Mouse (Mus musculus): Measurements from ENCODE around the gene Rnaseh2b. TPM values are rescaled to one million over a fixed set of nuclear protein-coding genes. Genes with fewer than 3 reads are reported as not detected.

Gene Rnaseh2b
- polyA plus RNA-seq, 1 experiment from 2014 or later, result 61.0 TPM

DNA sequence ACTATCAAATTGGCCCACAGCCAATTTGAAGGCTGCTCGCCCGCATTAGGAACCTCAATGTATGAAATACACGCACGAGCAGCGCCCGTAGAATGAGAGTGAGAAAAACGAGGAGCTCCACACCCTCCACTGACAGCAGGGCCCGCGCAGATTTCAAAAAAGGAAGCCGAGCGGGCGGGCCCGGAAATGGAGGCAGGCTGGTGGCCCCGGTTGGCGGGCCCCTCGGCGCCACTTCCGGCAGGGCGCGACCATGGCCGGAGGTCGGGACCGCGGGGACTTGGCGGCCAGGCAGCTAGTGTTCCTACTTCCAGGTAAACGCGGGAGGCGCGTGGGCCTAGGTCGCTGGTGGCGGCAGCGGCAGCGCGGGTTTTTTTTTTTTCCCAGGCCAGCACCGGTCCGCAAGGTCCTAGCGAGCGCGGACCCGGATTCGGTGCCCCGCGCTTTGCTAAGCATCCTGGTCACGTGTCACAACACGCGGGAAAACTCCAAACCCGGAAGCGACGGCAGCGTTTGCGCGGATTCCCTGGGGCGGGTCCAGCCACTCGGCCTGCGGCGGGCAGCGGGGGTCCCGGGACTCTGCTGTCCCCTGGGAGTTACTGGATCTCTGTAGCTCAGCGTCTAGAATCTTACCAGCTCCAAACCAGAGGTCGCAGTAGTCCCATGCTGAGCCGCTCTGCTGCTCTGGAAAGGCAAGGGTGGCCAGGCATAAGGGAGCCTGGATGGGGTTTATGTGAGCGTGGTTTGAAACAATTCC lies 39.7 kb downstream of the Rnaseh2b start:
- Histone ChIP-seq H3K4me3 (replicated peaks; ENCODE audit: low read depth, low read length) (peak overlapping the region; percentile 78), H3K4me1 (replicated peaks; ENCODE audit: insufficient read depth, low read length) (peaks cover 4% of the 10 kb centered on the region; the same call in 1 of the 2 replicates), H3K9me3 (replicated peaks; ENCODE audit: low read length) (no peaks in the 10 kb centered on the region), H3K4me2 (ENCODE audit: low read length) (peak overlapping the region; percentile 79), H3K27ac (peak overlapping the region; percentile 88), H3K36me3 (ENCODE audit: insufficient read depth, low read length) (no peaks in the 10 kb centered on the region), H3K9ac (ENCODE audit: low read depth, low read length) (peak overlapping the region; percentile 75), H3K27me3 (ENCODE audit: insufficient read depth, low read length) (no peaks in the 10 kb centered on the region)
- peak; percentile 82 for ATAC-seq (replicated peaks; ENCODE audit: low FRiP score, low read depth)
- DNase-seq (ENCODE audit: low spot score), result peak; percentile 91
- TF ChIP-seq CTCF (IDR thresholded peaks at IDR 0.05; ENCODE audit: low read depth), result no peak
- WGBS, result under 1% methylated on average over 62 of the region's 62 CpGs

DNA sequence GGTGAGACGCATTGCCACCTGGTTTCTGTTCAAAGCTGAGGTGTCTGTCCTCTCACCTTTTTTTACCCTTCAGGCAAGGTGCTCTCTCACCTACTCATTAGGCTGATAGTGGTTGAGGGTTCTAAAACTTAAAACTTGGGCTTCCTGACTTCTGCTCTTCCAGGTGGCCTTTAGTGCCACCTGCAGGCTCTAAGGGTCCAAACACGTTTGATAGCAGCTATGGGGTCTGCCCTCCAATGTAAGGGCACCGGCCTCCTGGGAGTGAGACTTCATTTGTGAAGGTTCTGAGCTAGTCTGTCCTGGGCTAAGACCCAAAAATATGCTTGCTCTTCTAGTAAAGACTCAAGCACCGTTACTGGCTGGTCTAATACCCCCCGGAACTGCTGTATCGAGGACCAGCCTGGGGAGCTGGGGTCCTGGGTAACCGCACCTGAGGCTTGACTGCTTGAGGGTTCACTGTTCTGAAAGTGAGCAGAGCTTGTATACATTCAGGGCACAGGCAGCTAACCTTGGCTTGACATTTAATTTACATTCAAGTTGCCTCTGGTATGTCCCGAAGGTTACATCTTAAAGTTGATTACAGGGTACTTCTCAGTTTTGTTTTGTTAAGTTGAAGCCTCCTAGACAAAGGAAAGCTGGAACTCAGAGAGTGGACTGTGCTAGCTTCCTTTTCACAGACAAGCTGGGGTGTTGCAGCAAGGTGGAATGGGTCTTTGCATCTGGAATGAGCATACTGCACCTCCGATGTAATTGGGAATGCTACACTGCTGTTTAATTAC lies 41.7 kb downstream of the Rnaseh2b start:
- WGBS, result 73% methylated on average over 9 of the region's 9 CpGs
- H3K4me2 ChIP-seq (ENCODE audit: low read length), result no peak overlapping the region
- H3K9me3 ChIP-seq (replicated peaks; ENCODE audit: low read length), result no peaks in the 10 kb centered on the region
- H3K27ac ChIP-seq, result no peak overlapping the region
- ATAC-seq (replicated peaks; ENCODE audit: low FRiP score, low read depth) (no peak), DNase-seq (ENCODE audit: low spot score) (no peak)
- H3K4me1 ChIP-seq (replicated peaks; ENCODE audit: insufficient read depth, low read length), result peaks cover 4% of the 10 kb centered on the region; the same call in 1 of the 2 replicates
- no peaks in the 10 kb centered on the region for H3K36me3 ChIP-seq (ENCODE audit: insufficient read depth, low read length)
- no peak overlapping the region for H3K4me3 ChIP-seq (replicated peaks; ENCODE audit: low read depth, low read length)
- peak; percentile 59 for TF ChIP-seq CTCF (IDR thresholded peaks at IDR 0.05; ENCODE audit: low read depth)
- H3K27me3 ChIP-seq (ENCODE audit: insufficient read depth, low read length), result no peaks in the 10 kb centered on the region
- no peak overlapping the region for H3K9ac ChIP-seq (ENCODE audit: low read depth, low read length)

GRCm38 (mm10) chr14:62339196-62339595 lies 46.8 kb downstream of the Rnaseh2b start:
- Histone ChIP-seq H3K4me2 (ENCODE audit: low read length) (no peak overlapping the region), H3K27ac (no peak overlapping the region), H3K9ac (ENCODE audit: low read depth, low read length) (no peak overlapping the region), H3K9me3 (replicated peaks; ENCODE audit: low read length) (no peaks in the 10 kb centered on the region), H3K4me3 (replicated peaks; ENCODE audit: low read depth, low read length) (no peak overlapping the region), H3K36me3 (ENCODE audit: insufficient read depth, low read length) (0 out of 2 replicates have a peak, but pooled peaks cover 2% of the 10 kb centered on the region), H3K4me1 (replicated peaks; ENCODE audit: insufficient read depth, low read length) (no peaks in the 10 kb centered on the region), H3K27me3 (ENCODE audit: insufficient read depth, low read length) (no peaks in the 10 kb centered on the region)
- 87% methylated on average over 1 of the region's 1 CpGs for WGBS
- ATAC-seq (replicated peaks; ENCODE audit: low FRiP score, low read depth) (no peak), DNase-seq (ENCODE audit: low spot score) (no peak)
- no peak for TF ChIP-seq CTCF (IDR thresholded peaks at IDR 0.05; ENCODE audit: low read depth)

DNA sequence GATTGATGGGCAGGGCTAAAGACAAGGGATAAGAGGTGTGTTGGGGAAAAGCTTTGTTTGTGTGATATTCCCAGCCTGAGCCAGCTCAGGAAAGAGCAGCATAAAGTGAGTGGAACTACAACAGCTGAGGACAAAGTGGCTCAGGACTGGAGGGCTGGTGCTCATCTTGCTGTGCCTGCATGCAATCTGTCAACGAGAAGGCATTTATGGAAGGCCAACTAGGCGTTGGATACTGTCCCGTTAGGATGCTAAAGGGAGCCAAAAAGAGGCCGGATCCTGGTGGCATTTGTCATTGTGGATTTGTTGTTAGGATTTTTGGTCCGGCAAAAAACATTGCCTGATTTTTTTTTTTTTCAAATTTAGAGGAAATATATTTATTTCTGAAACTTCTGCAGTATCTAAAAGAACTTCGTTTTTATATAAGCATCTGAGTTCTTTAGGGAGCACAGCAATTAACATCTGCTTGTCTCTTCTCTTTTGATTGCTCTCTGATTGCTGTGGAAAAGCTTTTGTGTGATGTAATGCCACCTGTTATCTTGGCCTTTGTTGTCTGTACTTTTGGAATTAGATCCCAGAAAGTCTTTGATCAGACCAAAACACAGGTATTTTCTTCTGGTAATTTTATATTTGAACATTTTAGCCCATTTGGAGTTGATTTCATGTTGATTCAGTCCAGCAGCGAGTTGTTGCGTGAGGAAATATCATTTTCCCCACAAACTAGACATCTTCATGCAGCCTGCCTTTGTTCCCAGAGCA lies 49.7 kb downstream of the Rnaseh2b start:
- Histone ChIP-seq H3K9me3 (replicated peaks; ENCODE audit: low read length) (no peaks in the 10 kb centered on the region), H3K36me3 (ENCODE audit: insufficient read depth, low read length) (0 out of 2 replicates have a peak, but pooled peaks cover 2% of the 10 kb centered on the region), H3K4me3 (replicated peaks; ENCODE audit: low read depth, low read length) (no peak overlapping the region), H3K4me1 (replicated peaks; ENCODE audit: insufficient read depth, low read length) (no peaks in the 10 kb centered on the region), H3K27me3 (ENCODE audit: insufficient read depth, low read length) (no peaks in the 10 kb centered on the region), H3K4me2 (ENCODE audit: low read length) (no peak overlapping the region), H3K9ac (ENCODE audit: low read depth, low read length) (no peak overlapping the region), H3K27ac (no peak overlapping the region)
- 61% methylated on average over 8 of the region's 8 CpGs for WGBS
- DNase-seq (ENCODE audit: low spot score) (no peak), ATAC-seq (replicated peaks; ENCODE audit: low FRiP score, low read depth) (no peak)
- no peak for TF ChIP-seq CTCF (IDR thresholded peaks at IDR 0.05; ENCODE audit: low read depth)

DNA sequence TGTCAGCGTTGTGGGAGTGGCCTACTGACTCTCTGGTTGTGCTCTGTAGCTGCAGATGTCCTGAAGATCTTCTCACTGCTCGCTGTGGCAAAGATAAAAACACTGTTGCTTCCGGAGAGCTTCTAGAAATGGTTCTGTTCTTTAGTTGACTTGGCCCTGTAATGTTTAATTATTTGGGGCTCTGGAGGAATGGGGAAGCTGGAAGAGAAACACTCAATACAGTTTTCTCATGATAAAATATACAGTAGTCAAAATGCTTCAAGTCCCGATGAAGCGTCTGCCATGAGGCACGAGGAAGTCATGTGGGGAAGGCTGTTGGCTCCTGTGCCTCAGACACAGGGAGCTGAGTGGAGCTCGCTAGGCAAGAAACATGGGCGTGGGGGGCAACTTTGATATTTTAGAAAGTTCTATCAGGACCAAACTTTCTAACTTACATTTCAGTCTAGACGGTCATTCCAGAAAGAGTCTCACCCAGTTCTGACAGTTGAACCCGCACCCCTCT lies 50.3 kb downstream of the Rnaseh2b start:
- ATAC-seq (replicated peaks; ENCODE audit: low FRiP score, low read depth) (no peak), DNase-seq (ENCODE audit: low spot score) (no peak)
- H3K9me3 ChIP-seq (replicated peaks; ENCODE audit: low read length), result no peaks in the 10 kb centered on the region
- H3K4me1 ChIP-seq (replicated peaks; ENCODE audit: insufficient read depth, low read length), result no peaks in the 10 kb centered on the region
- H3K27me3 ChIP-seq (ENCODE audit: insufficient read depth, low read length), result no peaks in the 10 kb centered on the region
- H3K4me2 ChIP-seq (ENCODE audit: low read length), result no peak overlapping the region
- H3K27ac ChIP-seq, result no peak overlapping the region
- 73% methylated on average over 10 of the region's 10 CpGs for WGBS
- H3K4me3 ChIP-seq (replicated peaks; ENCODE audit: low read depth, low read length), result no peak overlapping the region
- H3K36me3 ChIP-seq (ENCODE audit: insufficient read depth, low read length), result 0 out of 2 replicates have a peak, but pooled peaks cover 2% of the 10 kb centered on the region
- no peak for TF ChIP-seq CTCF (IDR thresholded peaks at IDR 0.05; ENCODE audit: low read depth)
- H3K9ac ChIP-seq (ENCODE audit: low read depth, low read length), result no peak overlapping the region

DNA sequence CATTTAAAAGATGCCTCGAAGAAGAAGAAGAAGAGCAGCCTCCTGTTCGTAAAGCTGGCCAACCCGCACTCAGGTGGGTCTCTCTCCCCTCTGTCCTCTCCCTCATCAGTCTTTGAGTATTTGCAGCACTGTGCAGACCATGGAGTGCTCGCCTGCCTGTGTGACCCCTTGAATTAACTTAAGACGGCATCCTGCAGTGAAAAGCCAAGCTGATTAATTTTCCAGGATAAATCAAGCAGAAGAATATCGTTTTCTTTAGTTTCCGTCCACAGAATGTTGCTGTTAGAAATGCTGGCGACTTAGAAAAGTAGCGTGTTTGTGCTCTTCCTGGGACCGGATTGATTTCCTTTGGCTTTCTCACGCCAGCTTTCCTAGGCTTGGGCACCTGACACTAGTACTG lies 54.2 kb downstream of the Rnaseh2b start:
- no peaks in the 10 kb centered on the region for H3K9me3 ChIP-seq (replicated peaks; ENCODE audit: low read length)
- no peak for TF ChIP-seq CTCF (IDR thresholded peaks at IDR 0.05; ENCODE audit: low read depth)
- H3K27ac ChIP-seq, result no peak overlapping the region
- H3K27me3 ChIP-seq (ENCODE audit: insufficient read depth, low read length), result no peaks in the 10 kb centered on the region
- DNase-seq (ENCODE audit: low spot score), result no peak
- H3K4me2 ChIP-seq (ENCODE audit: low read length), result no peak overlapping the region
- 65% methylated on average over 11 of the region's 11 CpGs for WGBS
- ATAC-seq (replicated peaks; ENCODE audit: low FRiP score, low read depth), result no peak
- no peaks in the 10 kb centered on the region for H3K36me3 ChIP-seq (ENCODE audit: insufficient read depth, low read length)
- no peak overlapping the region for H3K9ac ChIP-seq (ENCODE audit: low read depth, low read length)
- H3K4me1 ChIP-seq (replicated peaks; ENCODE audit: insufficient read depth, low read length), result 0 out of 2 replicates have a peak, but pooled peaks cover 4% of the 10 kb centered on the region
- H3K4me3 ChIP-seq (replicated peaks; ENCODE audit: low read depth, low read length), result no peak overlapping the region

All from kidney, postnatal 0 days (tissue).